In genomic region chr11:120234136-120234775, GRCm38 (mm10) we compare ENCODE assay signal across 8 mouse cellular contexts. TPM values are rescaled to one million over a fixed set of nuclear protein-coding genes. Genes with fewer than 3 reads are reported as not detected.
DNase-seq lines count a peak whose midpoint lies in the region; ATAC-seq lines count a peak whose summit lies in the region.

No protein-coding gene starts in this region.

- DNase-seq in adrenal gland, adult (ENCODE audit: inconsistent age in 2 of 2, low spot score in 1 of 2), result peak; percentile 59 to 91
- no peak for DNase-seq in adrenal gland, postnatal 4 days (ENCODE audit: low spot score in 2 of 2)
- peak; percentile 47 for DNase-seq in urinary bladder, postnatal 14 days (ENCODE audit: low spot score)
- no peak for DNase-seq in urinary bladder, postnatal 10 days (ENCODE audit: low spot score)
- DNase-seq in heart, adult 9 months (ENCODE audit: low spot score in 2 of 2), result peak; percentile 41 to 44
- DNase-seq in midbrain, embryonic 11.5 days (ENCODE audit: low spot score, missing footprints), result peak; percentile 99
- DNase-seq in thymus, postnatal 0 days (ENCODE audit: low spot score), result peak; percentile 50

- H3K4me1 ChIP-seq in kidney, embryonic 16.5 days (ENCODE audit: insufficient read depth, low read length), result peaks cover 24% of the 10 kb centered on the region
- peaks cover 18% of the 10 kb centered on the region for H3K4me1 ChIP-seq in midbrain, embryonic 11.5 days (ENCODE audit: control insufficient read depth, insufficient read depth, low read length)

- peak overlapping the region; percentile 99 for H3K9ac ChIP-seq in kidney, embryonic 16.5 days (replicated peaks; ENCODE audit: low read length)
- H3K9ac ChIP-seq in midbrain, embryonic 11.5 days (ENCODE audit: low read length), result peak overlapping the region; percentile 100

- H3K4me3 ChIP-seq in kidney, embryonic 16.5 days (ENCODE audit: low read length), result peak overlapping the region; percentile 96
- H3K4me3 ChIP-seq in midbrain, embryonic 11.5 days (ENCODE audit: low read depth, low read length), result peak overlapping the region; percentile 97

- peak overlapping the region; percentile 85 for H3K27ac ChIP-seq in kidney, embryonic 16.5 days (ENCODE audit: low read length)
- peak overlapping the region; percentile 97 for H3K27ac ChIP-seq in midbrain, embryonic 11.5 days (ENCODE audit: low read depth, low read length)

- peak overlapping the region; percentile 88 for H3K4me2 ChIP-seq in kidney, embryonic 16.5 days (replicated peaks; ENCODE audit: low read depth, low read length)
- H3K4me2 ChIP-seq in midbrain, embryonic 11.5 days, result peak overlapping the region; percentile 79

- under 1% methylated on average over 52 of the region's 52 CpGs for WGBS in kidney, embryonic 16.5 days
- whole genome bisulfite sequencing in midbrain, embryonic 11.5 days, result under 1% methylated on average over 52 of the region's 52 CpGs

- H3K9me3 ChIP-seq in kidney, embryonic 16.5 days (ENCODE audit: low read length), result no peaks in the 10 kb centered on the region
- no peaks in the 10 kb centered on the region for H3K9me3 ChIP-seq in midbrain, embryonic 11.5 days (ENCODE audit: control insufficient read depth, low read length)

- no peaks in the 10 kb centered on the region for H3K36me3 ChIP-seq in kidney, embryonic 16.5 days (ENCODE audit: insufficient read depth, low read length)
- no peaks in the 10 kb centered on the region for H3K36me3 ChIP-seq in midbrain, embryonic 11.5 days (ENCODE audit: control insufficient read depth, insufficient read depth, low read length)

- H3K27me3 ChIP-seq in kidney, embryonic 16.5 days (ENCODE audit: insufficient read depth, low read length), result no peaks in the 10 kb centered on the region
- H3K27me3 ChIP-seq in midbrain, embryonic 11.5 days (ENCODE audit: control insufficient read depth, insufficient read depth, low read length), result no peaks in the 10 kb centered on the region

- no peak for ATAC-seq in kidney, embryonic 16.5 days (ENCODE audit: low FRiP score, low TSS enrichment)
- peak; percentile 0; the same call in 1 of the 2 replicates for ATAC-seq in midbrain, embryonic 11.5 days (ENCODE audit: low FRiP score)

RNA-seq across cellular contexts. Expression of gene Bahcc1, which starts 1.5 kb away (rescaled TPM):
- total RNA-seq in adrenal gland, postnatal 4 days (2021), result 10 to 100 TPM; 25.3 to 26.7 TPM
- polyA plus RNA-seq in kidney, embryonic 16.5 days (2015; fragmentation: Nextera tagmentation; extraction: Ambion mirVana), result 13.2 and 14.2 TPM in 2 replicates
- polyA plus RNA-seq in midbrain, embryonic 11.5 days (2014; fragmentation: Nextera tagmentation; extraction: Ambion mirVana), result 17.6 and 20.6 TPM in 2 replicates
- 3.3 and 4.6 TPM in 2 replicates for polyA plus RNA-seq in thymus, postnatal 0 days (2015; fragmentation: Nextera tagmentation; extraction: Ambion mirVana)

Comparison
In these comparisons a context has a peak if more than half of its experiments do, and no peak if none do; other contexts are left out.
1. DNase-seq: peak in adrenal gland, adult (2 of 2), urinary bladder, postnatal 14 days (single experiment), heart, adult 9 months (2 of 2), midbrain, embryonic 11.5 days (single experiment) and thymus, postnatal 0 days (single experiment); none in adrenal gland, postnatal 4 days (0 of 2) and urinary bladder, postnatal 10 days (single experiment).